Mouse (Mus musculus) bone marrow, adult 2 months (tissue): Measurements from ENCODE around the gene Zfand3.

Experiments
- CTCF ChIP-seq: fragments of 200-500 bp; IDR thresholded peaks from 2 replicates; pipeline ENCODE4 v1.5.1; 2011; ENCODE audit warnings: low read length, control low read depth; ENCODE audit not compliant: control insufficient read depth, insufficient read depth
- POLR2A ChIP-seq: fragments of 200-500 bp; IDR thresholded peaks from 2 replicates; pipeline ENCODE4 v1.6.1; 2011; ENCODE audit warnings: low read depth, mild to moderate bottlenecking, control low read depth, low read length, borderline replicate concordance; ENCODE audit not compliant: control insufficient read depth

DNA sequence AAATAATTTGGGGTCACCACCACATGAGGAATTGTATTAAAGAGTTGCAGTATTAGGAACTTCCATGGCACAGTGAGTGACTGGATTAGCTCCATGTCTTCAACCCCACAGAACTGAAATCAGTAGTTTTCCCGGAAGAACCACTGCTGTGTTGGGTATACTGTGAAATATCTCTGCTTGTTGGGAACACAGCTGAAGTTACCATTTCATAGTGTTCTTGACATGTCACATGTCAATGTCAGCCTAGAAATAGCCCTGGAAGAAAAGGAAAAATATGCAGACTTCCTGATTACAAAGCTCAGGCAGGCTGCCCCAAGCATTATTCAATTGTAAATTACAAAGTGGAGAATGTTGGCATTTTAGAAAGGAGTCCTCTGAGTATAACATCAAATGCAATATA is 143.4 kb downstream of the Zfand3 start:
- TF ChIP-seq POLR2A (no peak), CTCF (no peak)
